Mouse (Mus musculus) liver, adult 2 months (tissue): Measurements from ENCODE around the gene Vmn2r112. TPM values are rescaled to one million over a fixed set of nuclear protein-coding genes. Genes with fewer than 3 reads are reported as not detected.
"Not testable (repeated sequence)": the region's sequence is repeated elsewhere in the genome, so short reads cannot be mapped to it uniquely, and the experiment has no call there.

Experiments used
- DNase-seq: peaks from one replicate; pipeline ENCODE4 v3.0.0-alpha.2; 2011; ENCODE audit warnings: low read depth, low spot score; ENCODE audit errors: extremely low read depth
- H3K27ac ChIP-seq: fragments of 200-500 bp; replicated peaks from 2 replicates; pipeline ENCODE4 v1.5.1; 2012; ENCODE audit warnings: low read depth, mild to moderate bottlenecking, control low read depth, inconsistent platforms, low read length; ENCODE audit not compliant: insufficient read depth
- H3K27me3 ChIP-seq: fragments of 200-500 bp; 2 replicates; pipeline ENCODE4 v1.6.1; 2012; ENCODE audit warnings: mild to moderate bottlenecking, moderate library complexity, low read length, inconsistent platforms; ENCODE audit not compliant: control insufficient read depth, insufficient read depth
- H3K36me3 ChIP-seq: fragments of 200-500 bp; 2 replicates; pipeline ENCODE4 v1.6.1; 2012; ENCODE audit warnings: low read length, inconsistent platforms; ENCODE audit not compliant: control insufficient read depth, insufficient read depth
- H3K4me1 ChIP-seq: fragments of 200-500 bp; 2 replicates; pipeline ENCODE4 v1.6.1; 2011; ENCODE audit warnings: low read length; ENCODE audit not compliant: control insufficient read depth, insufficient read depth
- H3K4me3 ChIP-seq: fragments of 200-500 bp; 2 replicates; pipeline ENCODE4 v1.5.1; 2011; ENCODE audit warnings: low read depth, mild to moderate bottlenecking, control low read depth, low read length, moderate library complexity; ENCODE audit not compliant: insufficient read depth
- H3K79me2 ChIP-seq: fragments of 200-500 bp; 2 replicates; pipeline ENCODE4 v1.6.1; 2012; ENCODE audit warnings: inconsistent platforms, mild to moderate bottlenecking, low read length, moderate library complexity; ENCODE audit not compliant: control insufficient read depth, insufficient read depth
- H3K9ac ChIP-seq: fragments of 200-500 bp; 2 replicates; pipeline ENCODE4 v1.6.1; 2012; ENCODE audit warnings: low read depth, mild to moderate bottlenecking, control low read depth, inconsistent platforms, low read length
- CTCF ChIP-seq: fragments of 200-500 bp; IDR thresholded peaks from 2 replicates; pipeline ENCODE4 v1.5.1; 2011; ENCODE audit warnings: low read depth, low read length, control low read depth
- POLR2A ChIP-seq: fragments of 200-500 bp; IDR thresholded peaks from 2 replicates; pipeline ENCODE4 v1.6.1; 2011; ENCODE audit warnings: low read length, control low read depth; ENCODE audit not compliant: insufficient read depth; ENCODE audit errors: extremely low read depth
- WGBS: fragments of 180-500 bp; shearing (Covaris S2); methylation state at CpG from one replicate; pipeline ENCODE4 v1.1.7; 2018; 5-methylcytosine and 5-hydroxymethylcytosine counted together
- polyA plus RNA-seq: library from polyadenylated mRNA; depleted of rRNA; stranded (reverse); fragments of >200 nt; gene quantifications from 2 replicates; pipeline ENCODE4 v1.2.3, GENCODE M21; 2012; rRNA removed
- total RNA-seq: library from RNA; depleted of rRNA; stranded (reverse); fragments of >200 nt; gene quantifications from 2 replicates; pipeline ENCODE4 v1.2.3, GENCODE M21; 2014; rRNA removed

The Vmn2r112 gene
- not detected in 2 replicates for total RNA-seq
- polyA plus RNA-seq: not detected in 2 replicates

DNA sequence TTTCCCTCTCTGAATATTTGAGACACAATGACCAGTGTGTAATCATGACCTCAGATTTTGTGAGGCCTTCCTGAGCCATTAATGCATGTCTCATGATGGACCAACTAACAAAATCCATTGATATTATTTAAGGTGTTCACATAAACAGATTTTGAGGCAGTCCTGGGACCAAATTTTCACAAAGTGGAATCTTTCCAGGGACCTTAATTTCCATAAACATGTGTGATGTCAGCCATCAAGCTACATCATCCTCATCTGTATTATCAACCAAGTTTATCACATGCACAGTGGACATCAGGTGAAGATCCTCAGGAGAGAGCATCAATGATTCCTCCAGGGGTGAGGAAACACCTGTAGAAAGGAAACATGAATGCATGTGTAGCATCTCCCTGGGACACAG, at the start of gene Vmn2r112:
Gene Vmn2r112 (plus strand): TSS at position 301 of the 400 bp plus-strand sequence.
- H3K4me1 ChIP-seq, DNase-seq, H3K27me3 ChIP-seq, H3K9ac ChIP-seq, H3K36me3 ChIP-seq, H3K27ac ChIP-seq, H3K79me2 ChIP-seq, H3K4me3 ChIP-seq: not testable (repeated sequence)

DNA sequence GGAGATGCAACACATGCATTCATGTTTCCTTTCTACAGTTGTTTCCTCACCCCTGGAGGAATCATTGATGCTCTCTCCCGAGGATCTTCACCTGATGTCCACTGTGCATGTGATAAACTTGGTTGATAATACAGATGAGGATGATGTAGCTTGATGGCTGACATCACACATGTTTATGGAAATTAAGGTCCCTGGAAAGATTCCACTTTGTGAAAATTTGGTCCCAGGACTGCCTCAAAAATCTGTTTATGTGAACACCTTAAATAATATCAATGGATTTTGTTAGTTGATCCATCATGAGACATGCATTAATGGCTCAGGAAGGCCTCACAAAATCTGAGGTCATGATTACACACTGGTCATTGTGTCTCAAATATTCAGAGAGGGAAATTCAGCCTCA, 27.4 kb upstream of the Vmn2r112 start, which contains the start of gene Vmn2r111:
Gene Vmn2r111 (minus strand): TSS at position 101 of the 400 bp plus-strand sequence.
- WGBS: 34% methylated on average over 1 of the region's 1 CpGs
- not testable (repeated sequence) for H3K9ac ChIP-seq

DNA sequence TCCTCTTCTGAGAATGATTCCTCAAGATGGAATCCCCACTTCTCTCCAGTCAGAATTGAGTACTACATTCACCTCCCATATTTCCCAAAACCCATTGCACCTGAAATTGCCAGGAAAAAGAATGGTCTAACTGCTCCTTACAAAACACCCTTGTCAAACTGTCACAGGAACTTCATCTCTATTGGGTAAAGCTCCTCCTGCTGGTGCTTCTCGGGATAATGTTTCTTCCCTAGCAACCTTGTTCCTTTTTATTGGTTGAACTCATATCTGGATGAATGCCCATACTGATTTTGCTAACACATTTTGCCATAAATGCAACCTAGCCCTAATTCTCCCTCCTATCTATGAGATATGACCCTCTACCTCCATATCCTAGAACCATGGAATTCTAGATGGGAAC, 29.9 kb downstream of the Vmn2r112 start:
- no peaks in the 10 kb centered on the region for H3K36me3 ChIP-seq
- no peak for DNase-seq
- H3K79me2 ChIP-seq: no peaks in the 10 kb centered on the region
- no peak overlapping the region for H3K4me3 ChIP-seq
- TF ChIP-seq CTCF (no peak), POLR2A (no peak)
- 71% methylated on average over 1 of the region's 1 CpGs for WGBS
- H3K27me3 ChIP-seq: no peaks in the 10 kb centered on the region
- no peaks in the 10 kb centered on the region for H3K4me1 ChIP-seq
- H3K27ac ChIP-seq: no peak overlapping the region
- no peak overlapping the region for H3K9ac ChIP-seq

More for the DNA sequence above, 27.4 kb upstream of the Vmn2r112 start, which contains the start of gene Vmn2r111:
- not testable (repeated sequence) for H3K36me3 ChIP-seq, DNase-seq, H3K4me1 ChIP-seq, H3K4me3 ChIP-seq, H3K79me2 ChIP-seq, H3K27ac ChIP-seq, H3K27me3 ChIP-seq

Other genes with a start within 250 kb of the Vmn2r112 start
- 5.6 and 6.3 TPM in 2 replicates for gene Zfp944, start 239.6 kb upstream of the Vmn2r112 start, total RNA-seq
- gene Zfp944, start 239.6 kb upstream of the Vmn2r112 start, polyA plus RNA-seq: 2.8 and 2.9 TPM in 2 replicates
- 5.2 and 6.9 TPM in 2 replicates for gene Zfp758, start 239.5 kb upstream of the Vmn2r112 start, total RNA-seq
- 0.44 and 0.46 TPM in 2 replicates for gene Zfp758, start 239.5 kb upstream of the Vmn2r112 start, polyA plus RNA-seq
- 9.3 and 11.3 TPM in 2 replicates for gene Zfp946, start 176.7 kb upstream of the Vmn2r112 start, total RNA-seq
- 3.3 and 5.5 TPM in 2 replicates for gene Zfp946, start 176.7 kb upstream of the Vmn2r112 start, polyA plus RNA-seq
- not detected in 2 replicates for gene Vmn2r111, start 27.5 kb upstream of the Vmn2r112 start, total RNA-seq
- gene Vmn2r111, start 27.5 kb upstream of the Vmn2r112 start, polyA plus RNA-seq: not detected in 2 replicates